Mouse (Mus musculus) midbrain, postnatal 0 days (tissue): ENCODE results near the gene Colgalt1. TPM values are rescaled to one million over a fixed set of nuclear protein-coding genes. Genes with fewer than 3 reads are reported as not detected.

Experiments
- ATAC-seq: fragments of 200-750 bp; cut with Nextera tagmentation; 2 replicates; pipeline ENCODE4 v1.8.0; 2017; ENCODE audit warnings: moderate number of reproducible peaks, mild to moderate bottlenecking, moderate TSS enrichment, moderate library complexity; ENCODE audit not compliant: low FRiP score
- DNase-seq: peaks from one replicate; pipeline ENCODE4 v3.0.0-alpha.2; 2015; ENCODE audit warnings: low spot score
- H3K27ac ChIP-seq: fragments of 300-500 bp; sonication (generic); 2 replicates; pipeline ENCODE4 v1.5.1; 2014; ENCODE audit warnings: low read depth, mild to moderate bottlenecking, low read length, mixed read lengths
- H3K27me3 ChIP-seq: fragments of 300-500 bp; sonication (generic); 2 replicates; pipeline ENCODE4 v1.6.1; 2014; ENCODE audit warnings: low read length, control low read depth, mixed read lengths; ENCODE audit not compliant: insufficient read depth
- H3K36me3 ChIP-seq: fragments of 300-500 bp; sonication (generic); 2 replicates; pipeline ENCODE4 v1.6.1; 2014; ENCODE audit warnings: low read length, control low read depth, mixed read lengths; ENCODE audit not compliant: insufficient read depth
- H3K4me1 ChIP-seq: fragments of 300-500 bp; sonication (generic); 2 replicates; pipeline ENCODE4 v1.6.1; 2014; ENCODE audit warnings: mild to moderate bottlenecking, control low read depth, antibody characterized with exemption, low read length, mixed read lengths; ENCODE audit not compliant: insufficient read depth
- H3K4me2 ChIP-seq: fragments of 300-500 bp; sonication (generic); 2 replicates; pipeline ENCODE4 v1.6.1; 2014; ENCODE audit warnings: low read depth, mild to moderate bottlenecking, low read length, mixed read lengths; ENCODE audit not compliant: poor library complexity, severe bottlenecking
- H3K4me3 ChIP-seq: fragments of 300-500 bp; sonication (generic); 2 replicates; pipeline ENCODE4 v1.5.1; 2014; ENCODE audit warnings: low read depth, mild to moderate bottlenecking, low read length, moderate library complexity
- H3K9ac ChIP-seq: fragments of 300-500 bp; sonication (generic); replicated peaks from 2 replicates; pipeline ENCODE4 v1.6.1; 2014; ENCODE audit warnings: mild to moderate bottlenecking, low read length, moderate library complexity, mixed read lengths; ENCODE audit not compliant: poor library complexity, severe bottlenecking
- H3K9me3 ChIP-seq: fragments of 300-500 bp; sonication (generic); 2 replicates; pipeline ENCODE4 v1.6.1; 2016; ENCODE audit warnings: low read length, control low read depth
- CTCF ChIP-seq: IDR thresholded peaks from 2 replicates; pipeline ENCODE4 v1.5.1; 2016; ENCODE audit warnings: antibody characterized with exemption, mild to moderate bottlenecking
- WGBS: fragments of 180-500 bp; shearing (Covaris S2); extraction: QIAGEN DNeasy Blood & Tissue Kit; methylation state at CpG from one replicate; pipeline ENCODE4 v1.1.7; 2014; 5-methylcytosine and 5-hydroxymethylcytosine counted together
- polyA plus RNA-seq: library from polyadenylated mRNA; unstranded; fragments of >200 nt; fragmentation: Nextera tagmentation; extraction: Ambion mirVana; gene quantifications from 2 replicates; pipeline ENCODE4 v1.2.1, GENCODE M21; 2015
- total RNA-seq: library from RNA; depleted of rRNA; stranded (reverse); fragments of >200 nt; gene quantifications from 2 replicates; pipeline ENCODE4 v1.2.3, GENCODE M21; 2014

Colgalt1 gene
- total and polyA plus RNA-seq, 2 experiments from 2014 or later = 62.8 to 106 TPM

DNA sequence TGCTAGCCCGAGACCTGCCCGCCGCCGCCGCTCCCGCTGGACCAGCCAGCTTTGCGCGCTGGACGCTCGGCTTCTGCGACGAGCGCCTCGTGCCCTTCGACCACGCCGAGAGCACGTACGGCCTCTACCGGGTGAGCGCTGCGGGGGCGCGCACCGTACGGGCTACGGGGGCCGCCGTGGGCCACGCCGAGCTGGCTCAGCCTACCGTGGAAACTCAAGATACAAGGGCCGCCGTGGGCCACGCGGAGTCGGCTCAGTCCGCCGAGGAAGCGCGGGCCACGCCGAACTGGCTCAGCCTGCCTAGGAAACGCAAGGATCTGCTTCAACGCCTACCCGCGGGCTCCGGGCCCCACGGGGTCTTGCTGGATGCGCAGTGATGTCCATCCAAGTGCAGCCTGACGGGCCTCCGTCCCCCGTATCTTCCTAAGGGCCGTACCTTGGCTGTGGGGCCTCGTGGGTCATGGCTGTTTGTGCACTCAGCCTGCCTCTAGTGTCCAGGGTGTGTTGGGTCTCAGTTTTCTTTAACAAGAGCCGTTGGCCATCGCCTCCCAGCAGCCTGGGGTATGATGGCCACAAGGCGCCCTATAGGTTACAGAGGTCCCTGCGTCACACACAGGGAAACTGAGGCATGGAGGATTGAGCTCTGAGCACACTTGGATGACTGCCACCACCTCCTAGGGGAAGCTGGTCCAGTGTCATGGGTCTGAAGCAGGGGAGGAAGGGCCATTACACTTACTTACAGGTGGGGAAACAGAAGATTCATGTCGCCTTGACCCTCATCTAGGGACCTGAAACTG is 18.2 kb upstream of the Colgalt1 start:
- peak; percentile 28; the same call in 1 of the 2 replicates for TF ChIP-seq CTCF
- Histone ChIP-seq H3K4me2 (peak overlapping the region; percentile 95), H3K4me3 (peak overlapping the region; percentile 82), H3K9me3 (no peaks in the 10 kb centered on the region), H3K27ac (peak overlapping the region; percentile 98), H3K4me1 (peaks cover 10% of the 10 kb centered on the region), H3K27me3 (no peaks in the 10 kb centered on the region), H3K36me3 (no peaks in the 10 kb centered on the region), H3K9ac (peak overlapping the region; percentile 87)
- ATAC-seq = peak; percentile 75
- WGBS = 5% methylated on average over 45 of the region's 60 CpGs
- peak; percentile 71 for DNase-seq

DNA sequence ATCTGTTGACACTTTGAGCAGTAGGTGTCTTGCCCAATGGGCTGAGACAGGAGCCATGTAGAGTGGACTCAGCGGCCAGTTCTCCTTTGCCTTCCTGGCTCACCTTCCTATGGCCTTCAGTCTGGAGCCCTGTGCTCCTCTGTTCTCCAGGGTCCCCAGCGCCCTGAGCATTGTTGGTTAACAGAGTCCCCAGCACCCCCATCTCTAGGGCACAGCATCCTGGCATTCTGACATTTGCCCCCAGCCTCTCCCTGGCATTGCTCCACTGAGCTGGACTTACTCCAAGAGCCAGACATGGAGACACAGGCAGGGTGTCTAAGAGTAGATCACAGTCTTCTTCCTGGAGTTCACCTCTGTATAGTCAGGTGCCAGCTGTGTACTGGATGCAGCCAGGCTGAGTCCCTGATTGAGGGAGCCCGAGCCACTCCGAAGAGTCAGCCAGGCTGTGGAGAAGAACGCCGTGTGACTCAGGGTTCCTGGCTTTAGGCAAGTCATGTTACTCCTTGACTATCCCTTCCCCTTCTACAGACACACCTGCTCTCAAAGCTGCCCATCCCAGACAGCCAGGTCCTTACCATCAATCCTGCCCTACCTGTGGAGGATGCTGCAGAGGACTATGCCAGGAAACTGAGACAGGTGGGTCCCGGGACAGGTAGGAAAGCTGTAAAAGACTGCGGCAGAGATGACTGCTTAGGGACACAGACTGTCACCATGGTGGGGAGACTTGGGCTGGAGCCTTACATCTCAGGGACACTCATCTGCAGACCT is 17.1 kb upstream of the Colgalt1 start:
- Histone ChIP-seq H3K9ac (no peak overlapping the region), H3K36me3 (no peaks in the 10 kb centered on the region), H3K4me3 (no peak overlapping the region), H3K4me2 (peak overlapping the region; percentile 95; the same call in 1 of the 2 replicates), H3K9me3 (no peaks in the 10 kb centered on the region), H3K4me1 (peaks cover 10% of the 10 kb centered on the region), H3K27ac (no peak overlapping the region), H3K27me3 (no peaks in the 10 kb centered on the region)
- 89% methylated on average over 8 of the region's 8 CpGs for WGBS
- no peak for TF ChIP-seq CTCF
- ATAC-seq (no peak), DNase-seq (no peak)

DNA sequence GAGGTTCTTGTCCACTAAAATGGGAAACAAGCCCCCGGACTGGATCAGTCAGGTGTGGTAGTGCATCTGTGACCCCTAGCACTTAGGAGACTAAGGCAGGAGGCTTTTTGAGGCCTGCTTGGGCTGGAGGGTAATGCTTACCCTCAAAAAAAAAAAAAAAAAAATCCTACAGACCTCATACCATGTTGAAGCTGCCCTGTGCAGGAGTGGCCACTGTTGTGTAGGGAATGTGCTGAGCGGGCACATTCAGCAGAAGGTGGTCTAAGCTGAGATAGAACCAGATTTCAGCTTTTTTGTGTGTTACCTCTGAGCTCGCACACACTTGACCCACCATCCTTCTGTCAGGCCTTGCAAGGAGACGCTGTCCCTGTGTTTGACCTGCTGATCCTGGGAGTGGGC is 16.5 kb upstream of the Colgalt1 start:
- ATAC-seq = no peak
- H3K4me2 ChIP-seq = no peak overlapping the region
- DNase-seq = no peak
- no peaks in the 10 kb centered on the region for H3K9me3 ChIP-seq
- WGBS = 92% methylated on average over 4 of the region's 4 CpGs
- H3K4me3 ChIP-seq = no peak overlapping the region
- no peak overlapping the region for H3K27ac ChIP-seq
- H3K9ac ChIP-seq = no peak overlapping the region
- peaks cover 10% of the 10 kb centered on the region for H3K4me1 ChIP-seq
- no peaks in the 10 kb centered on the region for H3K27me3 ChIP-seq
- TF ChIP-seq CTCF = no peak
- no peaks in the 10 kb centered on the region for H3K36me3 ChIP-seq

DNA sequence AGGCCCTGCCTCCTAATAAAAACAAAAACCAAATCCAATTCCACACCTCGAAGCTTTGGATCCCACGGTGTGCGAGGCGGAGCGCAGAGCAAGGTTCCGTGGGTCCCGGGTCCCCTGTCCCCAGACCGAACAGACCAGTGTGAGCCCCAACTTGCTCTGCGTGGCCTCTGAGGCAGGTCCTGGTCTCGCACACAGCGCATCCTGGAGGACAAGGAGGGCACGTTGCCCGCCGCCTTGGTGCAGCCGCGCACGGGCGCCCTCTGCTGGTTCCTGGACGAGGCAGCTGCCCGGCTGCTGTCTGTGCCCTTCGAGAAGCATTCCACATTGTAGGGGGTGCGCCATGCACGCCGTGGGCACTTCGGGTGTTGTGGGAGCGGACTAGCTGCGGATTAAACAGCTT is 14.9 kb upstream of the Colgalt1 start:
- DNase-seq (peak; percentile 85), ATAC-seq (peak; percentile 14; the same call in 1 of the 2 replicates)
- peaks cover 9% of the 10 kb centered on the region for H3K27me3 ChIP-seq
- H3K36me3 ChIP-seq = 0 out of 2 replicates have a peak, but pooled peaks cover 3% of the 10 kb centered on the region
- H3K9me3 ChIP-seq = no peaks in the 10 kb centered on the region
- no peak overlapping the region for H3K27ac ChIP-seq
- no peak overlapping the region for H3K9ac ChIP-seq
- peaks cover 6% of the 10 kb centered on the region for H3K4me1 ChIP-seq
- peak; percentile 98 for TF ChIP-seq CTCF
- no peak overlapping the region for H3K4me2 ChIP-seq
- 7% methylated on average over 27 of the region's 27 CpGs for WGBS
- H3K4me3 ChIP-seq = no peak overlapping the region

DNA sequence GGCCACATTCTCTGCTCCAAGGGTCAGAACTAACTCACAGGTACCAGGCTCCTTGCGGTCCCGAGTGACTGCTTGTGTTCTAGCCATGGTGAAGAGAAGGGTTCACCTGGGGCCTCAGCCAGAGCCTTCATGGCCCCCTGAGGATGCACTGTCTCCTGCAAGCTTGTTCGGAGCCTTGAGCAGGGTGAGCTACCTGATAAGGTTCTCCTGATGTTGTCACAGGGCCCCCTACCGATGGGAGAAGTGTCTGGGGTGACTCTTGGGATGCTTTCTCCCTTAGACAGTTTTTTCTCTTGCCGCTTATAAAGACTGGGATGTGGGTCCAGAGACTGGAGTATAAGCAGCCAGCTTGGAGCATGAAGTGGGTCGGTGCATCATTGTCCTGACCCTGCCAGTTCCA is 14.4 kb upstream of the Colgalt1 start:
- ATAC-seq = no peak
- H3K36me3 ChIP-seq = 0 out of 2 replicates have a peak, but pooled peaks cover 3% of the 10 kb centered on the region
- no peak overlapping the region for H3K4me2 ChIP-seq
- 67% methylated on average over 6 of the region's 6 CpGs for WGBS
- no peak for DNase-seq
- H3K27ac ChIP-seq = no peak overlapping the region
- TF ChIP-seq CTCF = no peak
- H3K4me3 ChIP-seq = no peak overlapping the region
- peaks cover 6% of the 10 kb centered on the region for H3K4me1 ChIP-seq
- H3K27me3 ChIP-seq = peaks cover 9% of the 10 kb centered on the region
- H3K9me3 ChIP-seq = no peaks in the 10 kb centered on the region
- H3K9ac ChIP-seq = no peak overlapping the region

DNA sequence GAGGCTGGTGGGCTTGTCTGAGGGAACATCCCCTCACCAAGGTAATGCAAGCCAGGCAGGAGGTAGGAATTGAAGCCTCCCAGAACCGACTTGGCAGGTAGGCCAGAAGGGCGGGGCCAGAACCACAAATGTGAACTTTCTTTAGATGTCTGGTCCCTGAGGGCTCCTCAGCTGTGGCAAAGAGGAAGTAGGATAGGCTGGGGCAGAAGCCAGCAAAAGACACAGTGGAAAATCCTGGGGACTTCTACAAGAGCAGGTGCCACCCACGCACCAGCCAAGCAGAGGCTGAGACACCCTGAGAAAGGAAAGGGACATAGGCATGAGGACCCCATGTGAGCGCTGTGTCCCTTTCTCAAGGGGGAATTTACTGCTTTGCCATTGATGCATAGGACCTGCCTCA is 14.0 kb upstream of the Colgalt1 start:
- no peak for TF ChIP-seq CTCF
- no peaks in the 10 kb centered on the region for H3K9me3 ChIP-seq
- DNase-seq = no peak
- no peak overlapping the region for H3K9ac ChIP-seq
- WGBS = 82% methylated on average over 4 of the region's 4 CpGs
- ATAC-seq = no peak
- no peak overlapping the region for H3K4me2 ChIP-seq
- peaks cover 6% of the 10 kb centered on the region for H3K4me1 ChIP-seq
- H3K36me3 ChIP-seq = 0 out of 2 replicates have a peak, but pooled peaks cover 3% of the 10 kb centered on the region
- peaks cover 9% of the 10 kb centered on the region for H3K27me3 ChIP-seq
- no peak overlapping the region for H3K4me3 ChIP-seq
- no peak overlapping the region for H3K27ac ChIP-seq
